Mouse (Mus musculus): ENCODE results near the gene Rbm46. TPM values are rescaled to one million over a fixed set of nuclear protein-coding genes. Genes with fewer than 3 reads are reported as not detected.

Gene Rbm46
- polyA plus RNA-seq (2014; fragmentation: Nextera tagmentation; extraction: Ambion mirVana), result 2.6 and 3.4 TPM in 2 replicates

GRCm38 (mm10) chr3:82876372-82876739, at the start of gene Rbm46:
TSS of gene Rbm46 (minus strand) at chr3:82876483.
- Histone ChIP-seq H3K27me3 (replicated peaks; ENCODE audit: control insufficient read depth, insufficient read depth, low read length) (peaks cover 21% of the 10 kb centered on the region), H3K4me3 (ENCODE audit: low read depth, low read length) (peak within 1 kb of the TSS; percentile 39), H3K36me3 (ENCODE audit: control insufficient read depth, insufficient read depth, low read length) (no peaks in the 10 kb centered on the region), H3K4me1 (replicated peaks; ENCODE audit: control insufficient read depth, insufficient read depth, low read length) (peaks cover 2% of the 10 kb centered on the region; the same call in 1 of the 2 replicates), H3K4me2 (peak within 1 kb of the TSS; percentile 53), H3K9ac (ENCODE audit: low read depth, low read length) (no peak within 1 kb of the TSS), H3K9me3 (ENCODE audit: control insufficient read depth, low read length) (no peaks in the 10 kb centered on the region), H3K27ac (ENCODE audit: low read depth, low read length) (no peak within 1 kb of the TSS)
- peak; percentile 76 for DNase-seq (ENCODE audit: low spot score)
- WGBS, result 21% methylated on average over 36 of the region's 36 CpGs
- ATAC-seq (replicated peaks; ENCODE audit: low FRiP score), result peak; percentile 77

GRCm38 (mm10) chr3:82915632-82916031, 39.3 kb upstream of the Rbm46 start:
- 47% methylated on average over 1 of the region's 1 CpGs for WGBS

GRCm38 (mm10) chr3:82908671-82909070, 32.4 kb upstream of the Rbm46 start:
- no peak for ATAC-seq (replicated peaks; ENCODE audit: low FRiP score)
- H3K4me3 ChIP-seq (ENCODE audit: low read depth, low read length), result no peak overlapping the region
- no peak overlapping the region for H3K9ac ChIP-seq (ENCODE audit: low read depth, low read length)
- H3K36me3 ChIP-seq (ENCODE audit: control insufficient read depth, insufficient read depth, low read length), result no peaks in the 10 kb centered on the region
- WGBS, result 61% methylated on average over 2 of the region's 2 CpGs
- H3K27me3 ChIP-seq (replicated peaks; ENCODE audit: control insufficient read depth, insufficient read depth, low read length), result peaks cover 14% of the 10 kb centered on the region
- no peak overlapping the region for H3K4me2 ChIP-seq
- H3K9me3 ChIP-seq (ENCODE audit: control insufficient read depth, low read length), result no peaks in the 10 kb centered on the region
- no peak for DNase-seq (ENCODE audit: low spot score)
- no peak overlapping the region for H3K27ac ChIP-seq (ENCODE audit: low read depth, low read length)
- H3K4me1 ChIP-seq (replicated peaks; ENCODE audit: control insufficient read depth, insufficient read depth, low read length), result no peaks in the 10 kb centered on the region

More at GRCm38 (mm10) chr3:82915632-82916031, 39.3 kb upstream of the Rbm46 start:
- DNase-seq (ENCODE audit: low spot score), result no peak
- H3K9ac ChIP-seq (ENCODE audit: low read depth, low read length), result no peak overlapping the region
- no peak overlapping the region for H3K27ac ChIP-seq (ENCODE audit: low read depth, low read length)
- H3K4me2 ChIP-seq, result no peak overlapping the region
- H3K27me3 ChIP-seq (replicated peaks; ENCODE audit: control insufficient read depth, insufficient read depth, low read length), result no peaks in the 10 kb centered on the region
- H3K4me1 ChIP-seq (replicated peaks; ENCODE audit: control insufficient read depth, insufficient read depth, low read length), result no peaks in the 10 kb centered on the region
- no peaks in the 10 kb centered on the region for H3K9me3 ChIP-seq (ENCODE audit: control insufficient read depth, low read length)
- no peak for ATAC-seq (replicated peaks; ENCODE audit: low FRiP score)
- no peaks in the 10 kb centered on the region for H3K36me3 ChIP-seq (ENCODE audit: control insufficient read depth, insufficient read depth, low read length)
- H3K4me3 ChIP-seq (ENCODE audit: low read depth, low read length), result no peak overlapping the region

- H3K4me1 ChIP-seq (replicated peaks; ENCODE audit: control insufficient read depth, insufficient read depth, low read length), result no peaks in the 10 kb centered on the region
- no peaks in the 10 kb centered on the region for H3K9me3 ChIP-seq (ENCODE audit: control insufficient read depth, low read length)
- DNase-seq (ENCODE audit: low spot score) (peak; percentile 33), ATAC-seq (replicated peaks; ENCODE audit: low FRiP score) (no peak)
- whole genome bisulfite sequencing, result 2% methylated on average over 31 of the region's 31 CpGs
- peak overlapping the region; percentile 73 for H3K4me2 ChIP-seq
- no peaks in the 10 kb centered on the region for H3K36me3 ChIP-seq (ENCODE audit: control insufficient read depth, insufficient read depth, low read length)
- H3K9ac ChIP-seq (ENCODE audit: low read depth, low read length), result no peak overlapping the region
- H3K27me3 ChIP-seq (replicated peaks; ENCODE audit: control insufficient read depth, insufficient read depth, low read length), result peaks cover 23% of the 10 kb centered on the region
- no peak overlapping the region for H3K27ac ChIP-seq (ENCODE audit: low read depth, low read length)
- peak overlapping the region; percentile 36 for H3K4me3 ChIP-seq (ENCODE audit: low read depth, low read length)
These were observed 28.1 kb upstream of the Rbm46 start for GRCm38 (mm10) chr3:82904211-82904908.

GRCm38 (mm10) chr3:82903613-82904205, 27.4 kb upstream of the Rbm46 start, which contains the start of gene Lrat:
TSS of gene Lrat (minus strand) at chr3:82903973.
- DNase-seq (ENCODE audit: low spot score) (peak; percentile 36), ATAC-seq (replicated peaks; ENCODE audit: low FRiP score) (no peak)
- no peaks in the 10 kb centered on the region for H3K4me1 ChIP-seq (replicated peaks; ENCODE audit: control insufficient read depth, insufficient read depth, low read length)
- H3K9ac ChIP-seq (ENCODE audit: low read depth, low read length), result no peak within 1 kb of the TSS
- no peaks in the 10 kb centered on the region for H3K9me3 ChIP-seq (ENCODE audit: control insufficient read depth, low read length)
- H3K4me2 ChIP-seq, result peak within 1 kb of the TSS; percentile 73
- peaks cover 23% of the 10 kb centered on the region for H3K27me3 ChIP-seq (replicated peaks; ENCODE audit: control insufficient read depth, insufficient read depth, low read length)
- WGBS, result under 1% methylated on average over 35 of the region's 35 CpGs
- no peaks in the 10 kb centered on the region for H3K36me3 ChIP-seq (ENCODE audit: control insufficient read depth, insufficient read depth, low read length)
- H3K27ac ChIP-seq (ENCODE audit: low read depth, low read length), result no peak within 1 kb of the TSS
- H3K4me3 ChIP-seq (ENCODE audit: low read depth, low read length), result peak within 1 kb of the TSS; percentile 36

GRCm38 (mm10) chr3:82902757-82903612, 26.7 kb upstream of the Rbm46 start:
- DNase-seq (ENCODE audit: low spot score), result peak; percentile 34
- 27% methylated on average over 20 of the region's 20 CpGs for WGBS
- H3K4me3 ChIP-seq (ENCODE audit: low read depth, low read length), result peak overlapping the region; percentile 36; the same call in 1 of the 2 replicates
- H3K27ac ChIP-seq (ENCODE audit: low read depth, low read length), result no peak overlapping the region
- H3K4me2 ChIP-seq, result peak overlapping the region; percentile 73
- H3K36me3 ChIP-seq (ENCODE audit: control insufficient read depth, insufficient read depth, low read length), result no peaks in the 10 kb centered on the region
- ATAC-seq (replicated peaks; ENCODE audit: low FRiP score), result no peak
- H3K9me3 ChIP-seq (ENCODE audit: control insufficient read depth, low read length), result no peaks in the 10 kb centered on the region
- H3K4me1 ChIP-seq (replicated peaks; ENCODE audit: control insufficient read depth, insufficient read depth, low read length), result no peaks in the 10 kb centered on the region
- H3K9ac ChIP-seq (ENCODE audit: low read depth, low read length), result no peak overlapping the region
- H3K27me3 ChIP-seq (replicated peaks; ENCODE audit: control insufficient read depth, insufficient read depth, low read length), result peaks cover 23% of the 10 kb centered on the region

- ATAC-seq (replicated peaks; ENCODE audit: low FRiP score), result no peak
- Histone ChIP-seq H3K36me3 (ENCODE audit: control insufficient read depth, insufficient read depth, low read length) (no peaks in the 10 kb centered on the region), H3K9ac (ENCODE audit: low read depth, low read length) (no peak overlapping the region), H3K4me1 (replicated peaks; ENCODE audit: control insufficient read depth, insufficient read depth, low read length) (no peaks in the 10 kb centered on the region), H3K9me3 (ENCODE audit: control insufficient read depth, low read length) (no peaks in the 10 kb centered on the region), H3K27me3 (replicated peaks; ENCODE audit: control insufficient read depth, insufficient read depth, low read length) (no peaks in the 10 kb centered on the region; the same call in 1 of the 2 replicates), H3K4me2 (no peak overlapping the region), H3K27ac (ENCODE audit: low read depth, low read length) (no peak overlapping the region), H3K4me3 (ENCODE audit: low read depth, low read length) (no peak overlapping the region)
- WGBS, result 40% methylated on average over 2 of the region's 2 CpGs
- no peak for DNase-seq (ENCODE audit: low spot score)
These were observed 12.6 kb upstream of the Rbm46 start for GRCm38 (mm10) chr3:82888842-82889241.

- 3% methylated on average over 4 of the region's 4 CpGs for WGBS
- Histone ChIP-seq H3K27ac (ENCODE audit: low read depth, low read length) (no peak overlapping the region), H3K27me3 (replicated peaks; ENCODE audit: control insufficient read depth, insufficient read depth, low read length) (peaks cover 21% of the 10 kb centered on the region), H3K36me3 (ENCODE audit: control insufficient read depth, insufficient read depth, low read length) (no peaks in the 10 kb centered on the region), H3K4me1 (replicated peaks; ENCODE audit: control insufficient read depth, insufficient read depth, low read length) (peaks cover 2% of the 10 kb centered on the region; the same call in 1 of the 2 replicates), H3K4me3 (ENCODE audit: low read depth, low read length) (no peak overlapping the region), H3K4me2 (no peak overlapping the region), H3K9ac (ENCODE audit: low read depth, low read length) (no peak overlapping the region), H3K9me3 (ENCODE audit: control insufficient read depth, low read length) (no peaks in the 10 kb centered on the region)
- no peak for DNase-seq (ENCODE audit: low spot score)
- no peak for ATAC-seq (replicated peaks; ENCODE audit: low FRiP score)
These were observed 975 bp upstream of the Rbm46 start for GRCm38 (mm10) chr3:82877258-82877657.
